Mouse (Mus musculus) olfactory bulb, adult 2 months (tissue): ENCODE measurements at regions not wholly inside any gene's neighbourhood (a gene's known extent, or its start where the extent isn't known, plus 50 kb on each side); places are given as distances from the start of the nearest gene placed in this dataset.

Experiments
- H3K27ac ChIP-seq: fragments of 200-500 bp; 2 replicates; pipeline ENCODE4 v1.5.1; 2012; ENCODE audit warnings: low read depth, low read length; ENCODE audit not compliant: insufficient read depth
- H3K4me1 ChIP-seq: fragments of 200-500 bp; 2 replicates; pipeline ENCODE4 v1.6.1; 2012; ENCODE audit warnings: low read length; ENCODE audit not compliant: control insufficient read depth, insufficient read depth
- H3K4me3 ChIP-seq: fragments of 200-500 bp; 2 replicates; pipeline ENCODE4 v1.5.1; 2012; ENCODE audit warnings: mild to moderate bottlenecking, low read depth, low read length, moderate library complexity; ENCODE audit not compliant: insufficient read depth
- CTCF ChIP-seq: fragments of 200-500 bp; IDR thresholded peaks from 2 replicates; pipeline ENCODE4 v1.5.1; 2012; ENCODE audit warnings: low read depth, mild to moderate bottlenecking, low read length, moderate library complexity; ENCODE audit not compliant: insufficient read depth
- POLR2A ChIP-seq: fragments of 200-500 bp; IDR thresholded peaks from 2 replicates; pipeline ENCODE4 v1.6.1; 2012; ENCODE audit warnings: mild to moderate bottlenecking, low read depth, low read length, moderate library complexity; ENCODE audit not compliant: insufficient read depth
- WGBS: fragments of 180-500 bp; shearing (Covaris S2); methylation state at CpG from one replicate; pipeline ENCODE4 v1.1.7; 2018; 5-methylcytosine and 5-hydroxymethylcytosine counted together

DNA sequence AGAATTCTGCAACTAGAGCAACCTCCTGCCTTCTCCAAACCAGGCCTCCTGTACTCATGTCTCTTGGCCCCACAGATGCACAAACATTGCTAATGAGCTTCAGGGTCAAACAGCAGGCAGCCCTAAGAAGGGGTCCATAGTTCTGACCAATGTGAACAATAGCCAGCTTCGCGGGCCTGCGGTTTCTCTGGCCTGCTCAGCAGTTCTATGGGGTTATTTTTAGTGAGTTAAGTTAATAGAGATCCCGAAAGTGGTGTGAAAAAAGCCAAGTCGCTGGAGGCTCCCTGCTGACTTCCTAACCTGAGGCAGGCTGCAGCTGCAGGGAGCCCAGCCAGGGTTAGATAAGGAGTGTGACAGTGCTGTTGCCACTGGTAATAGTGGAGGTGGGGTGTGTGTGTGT is 106.6 kb downstream of the Pdcd6ip start:
- TF ChIP-seq POLR2A, result no peak
- no peak for TF ChIP-seq CTCF
- Histone ChIP-seq H3K4me3 (no peak overlapping the region), H3K4me1 (peaks cover 8% of the 10 kb centered on the region; the same call in 1 of the 2 replicates), H3K27ac (no peak overlapping the region)
- WGBS, result 11% methylated on average over 5 of the region's 5 CpGs

DNA sequence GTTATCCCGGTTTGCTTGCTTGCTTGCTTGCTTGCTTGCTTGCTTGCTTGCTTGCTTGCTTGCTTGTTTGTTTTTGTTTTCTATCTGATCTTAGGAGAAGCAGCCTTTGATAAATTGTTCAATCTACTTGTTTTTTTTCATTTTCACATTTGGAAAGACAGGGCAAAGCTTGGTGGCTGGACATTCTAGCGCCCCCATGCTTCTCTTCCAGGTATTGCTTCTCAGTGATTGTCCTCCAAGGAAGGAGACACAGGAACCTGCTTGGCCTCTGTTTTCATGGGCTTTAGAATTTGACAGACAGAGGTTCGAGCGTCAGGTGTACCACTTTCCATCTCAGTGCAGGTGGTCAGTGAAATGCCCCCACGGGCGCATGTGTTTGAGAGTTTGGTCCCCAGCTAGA is 120.8 kb downstream of the Pdcd6ip start:
- no peaks in the 10 kb centered on the region for H3K4me1 ChIP-seq
- H3K4me3 ChIP-seq, result no peak overlapping the region
- 62% methylated on average over 6 of the region's 6 CpGs for WGBS
- H3K27ac ChIP-seq, result no peak overlapping the region
- TF ChIP-seq CTCF (no peak), POLR2A (no peak)

DNA sequence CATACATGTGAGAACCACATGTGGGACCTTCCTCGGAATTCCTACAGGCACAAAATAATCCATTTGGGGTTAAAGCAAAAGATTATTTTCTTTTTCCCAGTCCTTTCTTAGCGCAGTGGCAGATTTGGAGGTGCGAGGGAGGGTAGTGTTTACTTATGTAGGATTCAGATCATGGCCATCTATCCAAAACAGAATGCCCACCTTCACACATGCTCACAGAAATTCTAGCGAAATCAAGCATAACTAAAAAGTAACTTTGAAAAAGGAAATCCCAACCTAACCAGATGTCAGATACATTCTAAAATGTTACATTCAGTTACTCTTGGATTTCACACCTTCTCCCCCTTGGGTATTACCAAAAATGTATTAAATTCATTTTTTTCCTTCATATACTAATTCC is 121.6 kb downstream of the Pdcd6ip start:
- TF ChIP-seq POLR2A (no peak), CTCF (no peak)
- H3K4me3 ChIP-seq, result no peak overlapping the region
- WGBS, result 89% methylated on average over 4 of the region's 4 CpGs
- no peak overlapping the region for H3K27ac ChIP-seq
- no peaks in the 10 kb centered on the region for H3K4me1 ChIP-seq

DNA sequence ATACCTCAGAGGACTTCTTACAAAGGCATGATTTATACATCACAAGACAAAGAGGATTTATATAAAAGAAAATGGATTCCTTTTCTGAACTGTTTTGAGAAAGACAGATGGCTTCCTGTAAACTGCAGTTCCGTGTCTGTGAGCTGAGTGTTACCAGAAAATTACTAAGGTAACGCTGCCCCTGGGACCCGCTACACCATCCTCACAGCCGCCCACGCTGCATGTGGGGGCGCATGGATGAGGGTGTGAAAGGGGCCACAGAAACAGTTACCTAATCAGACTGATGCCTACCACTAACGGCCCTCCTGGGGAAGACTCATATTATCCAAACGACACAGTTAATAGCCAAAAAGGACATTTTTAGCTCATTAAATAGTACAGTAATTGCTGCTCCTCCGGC is 129.8 kb downstream of the Pdcd6ip start:
- no peak overlapping the region for H3K27ac ChIP-seq
- peaks cover 2% of the 10 kb centered on the region; the same call in 1 of the 2 replicates for H3K4me1 ChIP-seq
- WGBS, result 48% methylated on average over 9 of the region's 9 CpGs
- no peak overlapping the region for H3K4me3 ChIP-seq
- TF ChIP-seq CTCF (no peak), POLR2A (no peak)

DNA sequence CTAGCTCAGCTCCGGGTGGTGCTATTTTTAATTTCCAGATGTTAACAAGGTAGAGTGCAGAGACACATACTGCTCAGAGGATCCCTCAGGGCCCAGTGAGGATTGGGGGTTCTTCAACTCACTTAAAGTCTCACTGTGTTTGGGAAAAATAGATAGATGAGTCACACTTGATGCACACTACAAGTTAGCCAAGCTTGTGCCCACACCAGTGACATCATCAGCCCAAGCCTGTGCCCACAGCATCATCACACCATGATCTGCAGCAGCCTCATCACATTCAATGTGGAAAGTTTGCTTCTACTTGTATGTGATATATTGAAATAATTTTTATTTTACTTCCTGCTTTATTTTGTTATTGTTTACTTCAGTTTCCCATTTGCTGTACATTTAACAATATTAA is 139.2 kb downstream of the Pdcd6ip start:
- H3K4me1 ChIP-seq, result no peaks in the 10 kb centered on the region
- H3K27ac ChIP-seq, result no peak overlapping the region
- no peak overlapping the region for H3K4me3 ChIP-seq
- no peak for TF ChIP-seq CTCF
- no peak for TF ChIP-seq POLR2A
- WGBS, result 37% methylated on average over 1 of the region's 1 CpGs

DNA sequence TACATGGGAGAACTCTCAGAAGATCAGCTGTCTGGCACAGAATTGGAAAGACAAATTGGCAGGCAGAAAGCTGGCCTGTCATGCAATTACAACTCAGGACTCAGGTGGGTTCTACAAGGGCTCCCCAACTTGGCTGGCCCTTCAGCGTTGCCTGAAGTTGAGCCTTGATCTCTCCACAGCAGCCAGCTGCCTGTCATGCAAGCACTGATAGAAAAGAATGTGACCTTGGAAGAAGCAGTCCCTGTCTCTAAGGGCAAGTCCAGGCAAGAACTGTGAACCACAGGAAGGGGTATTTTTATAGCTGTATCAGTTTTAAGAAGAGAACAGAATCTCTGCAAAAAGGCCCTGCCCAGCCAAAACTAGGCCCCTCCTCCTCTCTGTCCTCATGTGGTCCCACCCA is 140.4 kb downstream of the Pdcd6ip start:
- no peak overlapping the region for H3K4me3 ChIP-seq
- no peak overlapping the region for H3K27ac ChIP-seq
- no peaks in the 10 kb centered on the region for H3K4me1 ChIP-seq
- 81% methylated on average over 1 of the region's 1 CpGs for WGBS
- TF ChIP-seq CTCF, result no peak
- TF ChIP-seq POLR2A, result no peak

DNA sequence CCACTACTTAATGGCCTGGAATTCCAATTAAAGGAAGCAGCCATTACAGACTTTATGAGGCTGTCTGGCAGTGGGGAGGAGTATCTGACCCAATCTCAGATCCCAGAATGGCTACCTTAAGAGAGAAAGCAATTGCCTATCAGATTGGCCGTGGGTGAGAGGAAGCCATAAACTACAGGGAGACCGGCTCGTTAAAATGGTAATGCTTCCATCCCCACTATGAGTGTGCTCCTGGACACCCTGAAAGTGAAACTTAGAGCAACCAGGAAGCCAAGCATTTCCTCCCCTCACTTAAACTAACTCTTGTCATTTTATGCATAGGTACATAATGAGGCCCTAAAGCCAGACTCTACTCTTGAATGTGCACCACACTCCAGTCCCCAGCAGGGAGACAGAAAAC is 141.4 kb downstream of the Pdcd6ip start:
- 84% methylated on average over 3 of the region's 3 CpGs for WGBS
- Histone ChIP-seq H3K27ac (no peak overlapping the region), H3K4me1 (no peaks in the 10 kb centered on the region), H3K4me3 (no peak overlapping the region)
- TF ChIP-seq POLR2A (no peak), CTCF (no peak)

DNA sequence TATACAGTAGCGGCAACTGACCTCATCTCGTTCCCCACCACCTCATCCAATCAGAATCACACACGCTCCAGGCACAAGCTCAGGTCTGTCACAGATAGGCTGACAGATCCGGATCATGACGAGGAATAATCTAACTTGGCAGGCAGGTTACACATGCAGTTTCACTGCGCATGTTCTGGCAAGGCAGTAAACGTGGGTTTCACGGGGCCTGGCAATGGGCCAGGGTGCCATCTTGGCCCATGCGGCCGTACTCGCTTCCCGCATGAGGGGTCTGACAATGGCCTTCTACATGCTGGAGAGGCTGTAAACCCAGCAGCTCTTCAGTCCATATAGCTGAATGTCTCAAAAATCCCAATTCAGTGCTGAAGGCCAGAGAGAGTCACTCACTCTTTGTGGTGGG is 154.1 kb downstream of the Pdcd6ip start:
- no peak overlapping the region for H3K27ac ChIP-seq
- TF ChIP-seq CTCF (no peak), POLR2A (no peak)
- no peak overlapping the region for H3K4me3 ChIP-seq
- no peaks in the 10 kb centered on the region for H3K4me1 ChIP-seq
- 93% methylated on average over 12 of the region's 12 CpGs for WGBS

DNA sequence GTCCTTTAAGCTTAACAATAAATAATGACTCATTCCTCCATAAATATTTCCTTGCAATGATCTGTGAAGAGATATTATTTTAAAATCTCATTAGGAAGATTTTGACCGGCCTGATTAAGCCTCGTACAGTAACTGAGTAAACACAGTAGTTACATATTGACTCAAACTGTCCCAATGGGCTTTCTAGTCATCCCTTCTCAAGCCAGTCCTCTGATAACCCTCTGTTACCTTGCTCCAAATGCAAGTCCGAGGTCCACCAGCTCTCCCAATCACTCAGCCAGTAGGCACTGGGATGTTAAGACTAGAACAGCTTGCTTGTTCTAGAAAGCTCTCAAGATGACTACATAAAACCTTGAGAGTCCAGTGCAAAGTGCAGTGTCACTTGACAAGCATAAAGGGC is 160.6 kb downstream of the Pdcd6ip start:
- Histone ChIP-seq H3K4me1 (no peaks in the 10 kb centered on the region), H3K27ac (no peak overlapping the region), H3K4me3 (no peak overlapping the region)
- WGBS, result 74% methylated on average over 3 of the region's 3 CpGs
- TF ChIP-seq CTCF (no peak), POLR2A (no peak)

DNA sequence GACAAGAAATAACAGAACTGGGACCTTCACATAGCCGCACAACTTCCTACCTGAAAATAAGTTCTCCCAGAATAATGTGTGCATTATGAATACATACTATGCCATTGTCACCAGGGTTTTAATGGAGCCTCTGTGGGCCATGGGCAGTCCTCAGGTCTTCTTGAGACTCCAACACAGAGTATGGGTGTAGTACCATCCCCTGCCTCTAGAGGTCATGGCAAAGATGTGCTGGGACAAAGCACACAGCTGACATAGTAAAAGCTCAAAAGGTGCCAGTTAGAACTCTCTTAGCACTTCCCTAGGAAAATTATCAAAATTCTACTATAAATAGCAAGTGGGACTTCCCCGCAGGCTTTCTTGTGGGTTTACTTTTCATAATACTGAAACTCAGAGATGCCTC is 179.5 kb downstream of the Pdcd6ip start:
- H3K4me3 ChIP-seq, result no peak overlapping the region
- 78% methylated on average over 2 of the region's 2 CpGs for WGBS
- no peak overlapping the region for H3K27ac ChIP-seq
- TF ChIP-seq POLR2A, result no peak
- H3K4me1 ChIP-seq, result no peaks in the 10 kb centered on the region; the same call in 1 of the 2 replicates
